Mouse (Mus musculus) CD4-positive, CD25-positive, alpha-beta regulatory T cell, adult 2 months (primary cell): Measurements from ENCODE around the gene Ccz1.

Experiments used
- DNase-seq: peaks from one replicate; pipeline ENCODE4 v3.0.0-alpha.2; 2012; ENCODE audit warnings: low read depth, low spot score

The Ccz1 gene

GRCm38 (mm10) chr5:143941588-143941987 lies 73.1 kb downstream of the Ccz1 start:
- DNase-seq: no peak
